Mouse (Mus musculus): ENCODE measurements at regions not wholly inside any gene's neighbourhood (a gene's known extent, or its start where the extent isn't known, plus 50 kb on each side); places are given as distances from the start of the nearest gene placed in this dataset.

- Histone ChIP-seq H3K9ac (replicated peaks) (no peak overlapping the region), H3K36me3 (no peaks in the 10 kb centered on the region), H3K9me3 (no peaks in the 10 kb centered on the region), H3K4me1 (no peaks in the 10 kb centered on the region), H3K4me2 (replicated peaks) (no peak overlapping the region), H3K4me3 (no peak overlapping the region), H3K27me3 (no peaks in the 10 kb centered on the region), H3K27ac (replicated peaks) (no peak overlapping the region)
- 87% methylated on average over 1 of the region's 1 CpGs for WGBS
- no peak for ATAC-seq (ENCODE audit: low FRiP score, low read depth)
These were observed 148.8 kb downstream of the Ccser2 start for GRCm38 (mm10) chr14:36819826-36820225.

- H3K4me3 ChIP-seq = no peak overlapping the region
- H3K27me3 ChIP-seq = no peaks in the 10 kb centered on the region
- no peak for ATAC-seq (ENCODE audit: low FRiP score, low read depth)
- no peak overlapping the region for H3K4me2 ChIP-seq (replicated peaks)
- H3K27ac ChIP-seq (replicated peaks) = no peak overlapping the region
- 88% methylated on average over 2 of the region's 3 CpGs for WGBS
- no peak overlapping the region for H3K9ac ChIP-seq (replicated peaks)
- H3K4me1 ChIP-seq = no peaks in the 10 kb centered on the region
- no peaks in the 10 kb centered on the region for H3K9me3 ChIP-seq
- no peaks in the 10 kb centered on the region for H3K36me3 ChIP-seq
These were observed 166.2 kb downstream of the Ccser2 start for GRCm38 (mm10) chr14:36802418-36802817.

GRCm38 (mm10) chr14:36799820-36800219 is 168.8 kb downstream of the Ccser2 start:
- H3K36me3 ChIP-seq = no peaks in the 10 kb centered on the region
- no peak overlapping the region for H3K9ac ChIP-seq (replicated peaks)
- no peak overlapping the region for H3K27ac ChIP-seq (replicated peaks)
- no peak for ATAC-seq (ENCODE audit: low FRiP score, low read depth)
- WGBS = 81% methylated on average over 1 of the region's 1 CpGs
- no peak overlapping the region for H3K4me3 ChIP-seq
- H3K9me3 ChIP-seq = no peaks in the 10 kb centered on the region
- no peaks in the 10 kb centered on the region for H3K4me1 ChIP-seq
- no peaks in the 10 kb centered on the region for H3K27me3 ChIP-seq
- H3K4me2 ChIP-seq (replicated peaks) = no peak overlapping the region

- no peaks in the 10 kb centered on the region for H3K4me1 ChIP-seq
- 91% methylated on average over 2 of the region's 2 CpGs for WGBS
- H3K4me2 ChIP-seq (replicated peaks) = no peak overlapping the region
- no peaks in the 10 kb centered on the region for H3K27me3 ChIP-seq
- H3K36me3 ChIP-seq = no peaks in the 10 kb centered on the region
- ATAC-seq (ENCODE audit: low FRiP score, low read depth) = no peak
- no peak overlapping the region for H3K4me3 ChIP-seq
- H3K27ac ChIP-seq (replicated peaks) = no peak overlapping the region
- no peaks in the 10 kb centered on the region for H3K9me3 ChIP-seq
- no peak overlapping the region for H3K9ac ChIP-seq (replicated peaks)
These were observed 186.7 kb downstream of the Ccser2 start for GRCm38 (mm10) chr14:36781882-36782281.

GRCm38 (mm10) chr14:36778956-36779355 is 189.6 kb downstream of the Ccser2 start:
- no peaks in the 10 kb centered on the region for H3K27me3 ChIP-seq
- no peaks in the 10 kb centered on the region for H3K9me3 ChIP-seq
- 79% methylated on average over 1 of the region's 1 CpGs for WGBS

GRCm38 (mm10) chr14:36774349-36774748 is 194.2 kb downstream of the Ccser2 start:
- no peak overlapping the region for H3K4me2 ChIP-seq (replicated peaks)
- H3K9ac ChIP-seq (replicated peaks) = no peak overlapping the region
- no peak overlapping the region for H3K27ac ChIP-seq (replicated peaks)
- no peaks in the 10 kb centered on the region for H3K9me3 ChIP-seq
- ATAC-seq (ENCODE audit: low FRiP score, low read depth) = no peak
- H3K4me3 ChIP-seq = no peak overlapping the region
- H3K36me3 ChIP-seq = no peaks in the 10 kb centered on the region
- H3K27me3 ChIP-seq = no peaks in the 10 kb centered on the region
- WGBS = 87% methylated on average over 3 of the region's 3 CpGs
- no peaks in the 10 kb centered on the region for H3K4me1 ChIP-seq

More at GRCm38 (mm10) chr14:36778956-36779355, 189.6 kb downstream of the Ccser2 start:
- peak; percentile 54 for ATAC-seq (ENCODE audit: low FRiP score, low read depth)
- H3K36me3 ChIP-seq = no peaks in the 10 kb centered on the region
- H3K27ac ChIP-seq (replicated peaks) = no peak overlapping the region
- no peak overlapping the region for H3K4me3 ChIP-seq
- H3K4me1 ChIP-seq = no peaks in the 10 kb centered on the region
- H3K4me2 ChIP-seq (replicated peaks) = no peak overlapping the region
- no peak overlapping the region for H3K9ac ChIP-seq (replicated peaks)

GRCm38 (mm10) chr14:36764377-36764776 is 204.2 kb downstream of the Ccser2 start:
- no peak overlapping the region for H3K9ac ChIP-seq (replicated peaks)
- H3K9me3 ChIP-seq = no peaks in the 10 kb centered on the region
- H3K4me2 ChIP-seq (replicated peaks) = no peak overlapping the region
- no peaks in the 10 kb centered on the region for H3K27me3 ChIP-seq
- ATAC-seq (ENCODE audit: low FRiP score, low read depth) = no peak
- H3K27ac ChIP-seq (replicated peaks) = no peak overlapping the region
- H3K36me3 ChIP-seq = no peaks in the 10 kb centered on the region
- 88% methylated on average over 4 of the region's 4 CpGs for WGBS
- no peak overlapping the region for H3K4me3 ChIP-seq
- H3K4me1 ChIP-seq = no peaks in the 10 kb centered on the region

GRCm38 (mm10) chr14:36756056-36756455 is 212.5 kb downstream of the Ccser2 start:
- no peaks in the 10 kb centered on the region for H3K9me3 ChIP-seq
- H3K27ac ChIP-seq (replicated peaks) = no peak overlapping the region
- ATAC-seq (ENCODE audit: low FRiP score, low read depth) = no peak
- no peaks in the 10 kb centered on the region for H3K4me1 ChIP-seq
- H3K9ac ChIP-seq (replicated peaks) = no peak overlapping the region
- H3K36me3 ChIP-seq = no peaks in the 10 kb centered on the region
- H3K27me3 ChIP-seq = no peaks in the 10 kb centered on the region
- H3K4me2 ChIP-seq (replicated peaks) = no peak overlapping the region
- WGBS = 81% methylated on average over 6 of the region's 6 CpGs
- no peak overlapping the region for H3K4me3 ChIP-seq

- Histone ChIP-seq H3K4me3 (no peak overlapping the region), H3K4me2 (replicated peaks) (no peak overlapping the region), H3K27me3 (no peaks in the 10 kb centered on the region), H3K27ac (replicated peaks) (no peak overlapping the region), H3K4me1 (no peaks in the 10 kb centered on the region), H3K9ac (replicated peaks) (no peak overlapping the region), H3K9me3 (0 out of 2 replicates have a peak, but pooled peaks cover 3% of the 10 kb centered on the region), H3K36me3 (no peaks in the 10 kb centered on the region)
- ATAC-seq (ENCODE audit: low FRiP score, low read depth) = no peak
- WGBS = 94% methylated on average over 6 of the region's 6 CpGs
These were observed 220.3 kb downstream of the Ccser2 start for GRCm38 (mm10) chr14:36748130-36748883.

- Histone ChIP-seq H3K9ac (replicated peaks) (no peak overlapping the region), H3K4me1 (no peaks in the 10 kb centered on the region), H3K36me3 (no peaks in the 10 kb centered on the region), H3K9me3 (no peaks in the 10 kb centered on the region), H3K4me2 (replicated peaks) (no peak overlapping the region), H3K27me3 (no peaks in the 10 kb centered on the region), H3K27ac (replicated peaks) (no peak overlapping the region), H3K4me3 (no peak overlapping the region)
- WGBS = 83% methylated on average over 8 of the region's 8 CpGs
- no peak for ATAC-seq (ENCODE audit: low FRiP score, low read depth)
These were observed 237.5 kb downstream of the Ccser2 start for GRCm38 (mm10) chr14:36731095-36731494.

GRCm38 (mm10) chr14:36726092-36726491 is 242.5 kb downstream of the Ccser2 start:
- WGBS = 78% methylated on average over 6 of the region's 6 CpGs
- H3K9me3 ChIP-seq = no peaks in the 10 kb centered on the region
- H3K36me3 ChIP-seq = no peaks in the 10 kb centered on the region
- no peak overlapping the region for H3K4me3 ChIP-seq
- H3K4me1 ChIP-seq = no peaks in the 10 kb centered on the region
- no peak overlapping the region for H3K27ac ChIP-seq (replicated peaks)
- no peak overlapping the region for H3K9ac ChIP-seq (replicated peaks)
- ATAC-seq (ENCODE audit: low FRiP score, low read depth) = no peak
- H3K4me2 ChIP-seq (replicated peaks) = no peak overlapping the region
- no peaks in the 10 kb centered on the region for H3K27me3 ChIP-seq

GRCm38 (mm10) chr14:36715684-36716083 is 252.9 kb downstream of the Ccser2 start:
- H3K4me2 ChIP-seq (replicated peaks) = no peak overlapping the region
- H3K9me3 ChIP-seq = no peaks in the 10 kb centered on the region
- no peak overlapping the region for H3K27ac ChIP-seq (replicated peaks)
- H3K36me3 ChIP-seq = no peaks in the 10 kb centered on the region
- ATAC-seq (ENCODE audit: low FRiP score, low read depth) = no peak
- H3K27me3 ChIP-seq = no peaks in the 10 kb centered on the region
- H3K4me3 ChIP-seq = no peak overlapping the region
- H3K4me1 ChIP-seq = no peaks in the 10 kb centered on the region
- H3K9ac ChIP-seq (replicated peaks) = no peak overlapping the region
- WGBS = 82% methylated on average over 2 of the region's 2 CpGs

- no peaks in the 10 kb centered on the region for H3K4me1 ChIP-seq
- no peak overlapping the region for H3K9ac ChIP-seq (replicated peaks)
- peaks cover 3% of the 10 kb centered on the region; the same call in 1 of the 2 replicates for H3K27me3 ChIP-seq
- WGBS = 86% methylated on average over 4 of the region's 4 CpGs
- H3K9me3 ChIP-seq = no peaks in the 10 kb centered on the region
- H3K4me2 ChIP-seq (replicated peaks) = no peak overlapping the region
- H3K36me3 ChIP-seq = no peaks in the 10 kb centered on the region
- no peak for ATAC-seq (ENCODE audit: low FRiP score, low read depth)
- no peak overlapping the region for H3K4me3 ChIP-seq
- H3K27ac ChIP-seq (replicated peaks) = no peak overlapping the region
These were observed 271.6 kb downstream of the Ccser2 start for GRCm38 (mm10) chr14:36696993-36697392.
